Mouse (Mus musculus) megakaryocyte progenitor cell, adult 5-6 weeks (primary cell): ENCODE measurements around the gene Polr3b. TPM values are rescaled to one million over a fixed set of nuclear protein-coding genes. Genes with fewer than 3 reads are reported as not detected.

Source experiments
- ATAC-seq: replicated peaks from 2 replicates; pipeline ENCODE4 v1.8.0; 2016; ENCODE audit warnings: mild to moderate bottlenecking, moderate TSS enrichment, inconsistent platforms; ENCODE audit not compliant: poor library complexity
- total RNA-seq, 2 experiments: library from RNA; stranded (forward) in 1 of 2; stranded (reverse) in 1 of 2; fragments of 157-497, 149-512 nt in 1 of 2; fragments of 200-1000 nt in 1 of 2; gene quantifications; 2 replicates each; pipeline versions ENCODE4 v1.2.3 to v1.2.4; 2015 to 2017

The Polr3b gene
- total RNA-seq, 2 experiments from 2014 or later = 29.3 to 29.4 TPM

GRCm38 (mm10) chr10:84610324-84610723 lies 11.8 kb upstream of the Polr3b start:
- no peak for ATAC-seq

DNA sequence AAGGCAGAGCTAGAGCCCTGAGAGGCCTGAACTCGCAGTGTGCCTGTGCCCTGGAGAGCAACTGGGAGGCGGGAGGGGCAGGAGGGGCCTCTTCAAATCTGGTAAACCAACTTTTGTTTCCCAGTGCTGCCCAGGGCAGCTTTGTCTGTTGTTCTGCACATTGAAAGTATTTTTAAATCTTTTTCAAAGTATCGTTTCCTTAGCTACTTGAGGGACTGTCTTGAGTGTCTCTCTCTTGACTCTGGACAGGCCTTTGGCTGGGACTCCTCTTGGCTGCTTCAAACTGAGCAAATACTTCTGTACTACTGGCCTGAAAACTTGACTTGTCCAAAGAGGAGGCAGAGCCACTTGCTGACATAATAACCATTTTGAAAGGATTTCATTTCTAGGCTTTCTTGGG lies 11.3 kb upstream of the Polr3b start:
- ATAC-seq = no peak

- no peak for ATAC-seq
These were observed 10.4 kb upstream of the Polr3b start for GRCm38 (mm10) chr10:84611664-84612063.

DNA sequence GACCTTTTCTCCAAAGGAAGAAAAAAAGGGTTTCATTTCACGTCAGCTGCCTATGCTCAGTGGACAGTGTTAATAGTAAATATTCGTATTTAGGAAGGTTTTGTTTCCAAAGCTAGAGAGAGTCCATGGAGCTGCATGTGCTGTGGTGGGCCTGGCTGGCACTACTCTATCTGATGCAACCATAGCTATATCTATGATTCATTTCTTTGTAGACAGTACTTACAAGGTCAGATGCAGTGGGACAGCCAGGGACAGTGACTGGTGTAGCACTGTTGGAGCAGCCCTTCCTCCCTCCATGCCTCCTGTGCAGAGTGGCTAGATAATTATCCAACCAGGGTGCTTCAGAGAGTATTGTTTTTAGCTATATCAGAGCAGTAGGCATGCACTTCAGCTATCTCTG lies 9.8 kb upstream of the Polr3b start:
- no peak for ATAC-seq

DNA sequence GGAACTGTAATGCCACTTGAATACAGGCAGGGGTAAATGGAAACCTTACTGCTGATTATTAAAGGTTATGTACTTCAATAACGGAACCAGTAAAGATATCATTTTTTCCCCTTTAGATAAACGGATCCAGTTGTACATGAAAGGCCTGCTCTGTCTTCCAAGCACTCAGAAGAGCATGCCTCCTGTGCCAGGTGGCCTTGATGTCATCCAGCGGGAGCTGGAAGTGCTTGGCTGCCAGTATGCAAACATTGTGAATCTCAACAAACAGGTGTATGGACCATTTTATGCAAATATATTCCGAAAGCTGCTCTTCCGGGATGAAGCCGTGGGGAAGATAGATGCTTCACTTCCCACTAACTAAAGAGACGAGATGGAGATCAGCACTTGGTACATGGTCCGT lies 8.7 kb upstream of the Polr3b start:
- no peak for ATAC-seq

DNA sequence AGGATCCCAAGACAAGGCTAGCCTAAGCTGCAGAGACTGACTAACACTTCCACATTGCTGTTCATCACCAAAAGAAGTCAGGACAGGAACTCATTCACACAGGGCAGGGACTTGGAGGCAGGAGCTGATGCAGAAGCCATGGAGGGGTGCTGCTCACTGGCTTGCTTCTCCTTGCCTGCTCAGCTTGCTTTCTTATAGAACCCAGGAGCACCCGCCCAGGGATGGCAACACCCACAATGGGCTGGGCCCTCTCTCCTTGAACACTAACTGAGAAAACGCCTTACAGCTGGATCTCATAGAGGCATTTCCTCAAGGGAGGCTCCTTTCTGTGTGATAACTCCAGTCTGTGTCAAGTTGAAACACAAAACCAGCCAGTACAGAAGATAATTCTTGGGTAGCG lies 7.0 kb upstream of the Polr3b start:
- ATAC-seq = no peak

DNA sequence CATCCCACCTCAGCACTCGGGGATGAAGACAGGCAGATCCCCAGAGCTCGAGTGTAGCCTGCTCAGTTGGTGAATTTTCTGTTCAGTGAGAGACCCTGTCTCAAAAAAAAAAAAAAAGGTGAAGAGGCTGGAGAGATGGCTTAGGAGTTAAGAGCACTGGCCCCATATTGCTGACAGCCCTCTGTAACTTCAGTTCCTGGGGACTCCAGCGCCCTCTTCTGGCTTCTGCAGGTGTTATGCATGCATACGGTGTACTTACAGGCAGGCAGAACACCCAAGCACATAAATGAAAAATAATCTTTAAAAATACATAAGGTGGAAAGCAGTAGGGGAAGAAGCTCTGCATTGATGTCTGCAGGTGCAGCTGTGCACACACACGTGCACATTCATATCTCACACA lies 9.1 kb downstream of the Polr3b start:
- ATAC-seq = peak; percentile 88

DNA sequence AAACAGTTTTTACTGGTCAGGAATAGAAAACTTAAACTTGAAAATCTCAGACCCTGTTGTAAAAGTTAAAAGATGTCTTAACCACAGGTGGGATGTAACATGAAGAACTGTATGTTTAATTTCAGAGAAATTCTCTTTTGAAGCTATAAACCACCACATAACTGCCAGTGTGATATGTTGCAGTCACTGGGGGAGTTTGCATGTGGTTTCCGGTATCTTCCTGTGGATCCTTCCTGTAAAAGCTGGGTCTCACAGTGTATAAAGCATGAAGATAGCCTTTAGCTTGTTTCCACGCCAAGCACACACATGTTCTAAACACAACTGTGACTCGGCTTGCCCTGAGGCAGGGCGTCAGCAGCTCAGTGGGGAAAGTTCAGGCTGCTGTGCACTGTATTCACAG lies 9.9 kb downstream of the Polr3b start:
- no peak for ATAC-seq

GRCm38 (mm10) chr10:84636656-84637055 lies 14.6 kb downstream of the Polr3b start:
- ATAC-seq = no peak

DNA sequence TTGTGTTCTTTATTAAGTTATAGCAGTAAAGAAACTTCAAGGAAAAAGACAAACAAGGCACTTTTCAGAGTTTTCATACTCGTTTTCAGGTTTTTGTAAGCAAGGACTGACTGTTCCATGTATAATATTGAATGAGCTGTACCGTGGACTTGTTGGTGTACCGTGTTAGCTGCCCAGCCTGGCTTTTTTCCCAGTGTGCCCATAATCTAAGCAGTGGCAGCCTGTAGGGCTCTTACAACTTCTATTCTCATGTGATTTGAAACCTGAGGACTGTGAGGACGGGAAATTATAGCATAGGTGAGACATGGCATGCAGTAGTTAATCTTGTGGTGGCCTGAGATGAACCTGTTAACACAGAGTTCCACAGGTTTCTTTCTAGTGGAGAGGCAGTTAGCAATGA lies 16.3 kb downstream of the Polr3b start:
- no peak for ATAC-seq

- ATAC-seq = peak; percentile 95
These were observed 17.6 kb downstream of the Polr3b start for GRCm38 (mm10) chr10:84639525-84640287.

- ATAC-seq = no peak
These were observed 18.8 kb downstream of the Polr3b start for GRCm38 (mm10) chr10:84640861-84641260.

DNA sequence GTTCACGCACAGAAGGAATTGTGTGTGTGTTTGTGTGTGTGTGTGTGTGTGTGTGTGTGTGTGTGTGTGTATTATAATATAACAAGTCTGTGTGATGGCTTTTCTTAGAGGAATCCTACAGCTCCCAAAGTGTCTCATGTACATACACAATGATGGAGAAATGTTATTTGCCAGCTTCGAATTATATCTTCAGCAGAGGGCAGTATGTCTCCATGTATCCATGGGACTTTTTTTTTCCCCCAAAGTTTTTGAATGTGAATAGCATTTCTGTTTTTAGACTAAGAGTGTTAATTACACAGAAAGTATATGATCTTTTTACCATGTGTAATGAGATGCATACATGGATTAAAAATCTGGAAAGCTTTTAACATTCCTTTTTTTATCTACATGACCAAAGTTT lies 19.5 kb downstream of the Polr3b start:
- no peak for ATAC-seq

DNA sequence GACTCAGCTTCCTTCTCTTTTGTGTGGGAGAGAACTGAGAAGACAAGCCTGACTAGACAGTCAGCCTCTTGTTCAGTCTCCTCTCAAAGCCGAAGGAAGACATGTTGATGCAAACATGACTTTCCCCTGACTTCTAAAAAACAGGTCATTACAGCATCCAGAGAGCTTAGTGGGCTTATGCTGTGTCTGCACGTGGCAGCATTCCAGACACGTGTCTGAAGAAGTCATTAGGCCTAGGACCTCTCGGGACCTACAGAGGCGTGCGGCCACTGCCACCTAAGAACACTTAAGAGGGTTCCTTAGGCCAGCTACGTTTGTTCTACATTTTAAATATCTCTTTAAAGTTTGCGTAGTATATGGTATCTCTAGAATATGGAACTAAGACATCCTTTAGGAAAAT lies 23.8 kb downstream of the Polr3b start:
- no peak for ATAC-seq

DNA sequence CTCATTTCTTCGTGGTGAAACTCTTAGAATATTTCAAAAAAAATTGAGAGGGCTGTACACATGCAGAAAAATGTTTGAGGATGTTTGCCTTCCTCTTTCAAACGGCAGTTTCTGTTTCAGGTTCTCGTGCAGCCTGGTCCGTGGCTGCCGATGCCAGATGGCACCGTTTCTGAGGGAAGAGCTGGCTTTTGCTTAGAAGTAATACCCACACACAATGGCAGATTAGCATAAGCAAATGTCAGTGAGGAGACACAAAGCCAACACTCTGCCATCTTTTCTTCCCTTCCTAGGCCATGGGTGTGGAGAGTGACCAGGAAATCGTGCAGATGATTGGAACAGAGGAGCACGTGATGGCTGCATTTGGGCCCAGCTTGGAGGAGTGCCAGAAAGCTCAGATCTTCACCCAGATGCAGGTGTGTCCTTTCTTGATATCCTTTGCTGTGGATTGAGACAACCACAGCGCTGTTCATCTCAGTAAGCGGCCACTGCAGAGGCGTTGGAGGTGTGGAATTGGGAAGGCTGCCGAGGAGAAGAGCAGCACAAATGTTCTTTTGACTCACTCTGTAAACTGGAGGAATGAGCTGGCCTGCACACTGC lies 24.5 kb downstream of the Polr3b start:
- ATAC-seq = peak; percentile 65

- peak; percentile 10; the same call in 1 of the 2 replicates for ATAC-seq
These were observed 25.2 kb downstream of the Polr3b start for GRCm38 (mm10) chr10:84647264-84647663.

DNA sequence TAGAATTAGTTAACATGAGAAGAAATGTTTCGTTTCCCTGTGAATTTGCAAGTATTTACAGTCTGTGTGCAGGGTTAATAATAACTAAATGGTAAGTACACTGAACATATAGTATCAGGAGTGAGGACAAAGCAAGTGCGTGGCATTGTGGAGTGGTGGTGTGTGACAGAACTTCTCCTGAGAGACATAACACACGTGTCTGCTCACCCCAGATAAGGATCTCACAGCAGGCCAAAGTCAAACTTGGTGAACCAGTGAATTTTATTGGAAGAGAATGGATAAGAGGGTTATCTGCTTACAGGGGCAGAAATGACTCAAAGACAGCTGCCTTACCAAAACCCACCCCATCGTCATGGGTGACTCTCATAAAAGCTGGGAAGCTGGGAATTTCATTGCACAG lies 26.8 kb downstream of the Polr3b start:
- ATAC-seq = no peak

DNA sequence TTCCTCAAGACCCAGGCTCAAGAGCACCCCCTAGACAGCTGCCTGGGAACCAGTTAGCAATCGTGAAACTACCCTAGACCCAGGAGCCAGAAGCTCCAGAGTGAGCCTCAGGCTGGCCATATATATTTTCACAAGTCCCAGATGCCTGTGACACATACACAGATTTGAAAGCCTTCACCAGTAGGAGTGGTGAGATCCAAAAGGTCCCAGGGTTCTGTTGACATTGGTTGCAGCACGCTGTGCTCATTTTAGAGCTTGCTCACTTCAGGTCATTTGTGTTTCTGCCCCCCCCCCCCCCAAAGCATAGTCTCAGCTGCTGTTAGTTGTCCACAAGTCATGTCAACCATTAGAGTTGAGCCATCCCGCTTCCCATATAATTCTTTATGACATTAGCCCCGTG lies 31.9 kb downstream of the Polr3b start:
- no peak for ATAC-seq

DNA sequence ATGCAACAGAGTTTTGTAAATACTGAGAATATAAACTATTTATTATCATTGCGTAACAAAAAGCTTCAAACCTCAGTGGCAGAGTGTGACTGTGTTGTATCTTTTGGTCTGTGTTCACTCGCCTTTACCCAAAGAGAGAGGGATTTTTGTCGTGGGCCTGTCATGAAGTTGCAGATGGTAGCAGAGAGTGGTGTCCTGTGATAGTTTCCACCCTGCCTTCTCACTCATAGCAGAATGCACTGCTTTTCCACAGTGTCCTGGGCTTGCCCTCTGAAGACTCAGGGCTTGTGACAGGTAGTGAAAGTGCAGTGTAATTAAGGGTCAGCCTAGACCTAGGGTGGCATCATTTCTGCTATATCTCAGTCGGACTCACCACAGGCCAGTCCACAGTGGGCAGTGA lies 32.6 kb downstream of the Polr3b start:
- no peak for ATAC-seq

DNA sequence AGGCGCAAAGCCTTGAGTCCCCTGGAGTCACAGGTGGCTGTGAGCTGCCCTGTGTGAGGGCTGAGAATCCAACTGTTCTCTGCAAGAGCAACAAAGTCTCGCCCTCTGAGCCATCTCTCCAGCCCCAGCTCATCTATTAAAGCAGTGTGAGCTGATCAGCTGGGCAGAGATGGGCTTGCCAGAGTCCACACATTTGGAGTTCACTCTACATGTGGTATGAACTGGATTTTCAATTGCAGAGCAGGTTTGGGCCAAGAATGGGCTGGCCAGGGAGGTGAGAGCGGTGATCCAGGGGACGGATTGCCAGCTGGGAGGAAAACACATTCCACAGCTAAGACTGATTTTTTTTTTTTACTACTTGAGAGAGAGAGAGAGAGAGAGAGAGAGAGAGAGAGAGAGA lies 34.5 kb downstream of the Polr3b start:
- ATAC-seq = no peak

DNA sequence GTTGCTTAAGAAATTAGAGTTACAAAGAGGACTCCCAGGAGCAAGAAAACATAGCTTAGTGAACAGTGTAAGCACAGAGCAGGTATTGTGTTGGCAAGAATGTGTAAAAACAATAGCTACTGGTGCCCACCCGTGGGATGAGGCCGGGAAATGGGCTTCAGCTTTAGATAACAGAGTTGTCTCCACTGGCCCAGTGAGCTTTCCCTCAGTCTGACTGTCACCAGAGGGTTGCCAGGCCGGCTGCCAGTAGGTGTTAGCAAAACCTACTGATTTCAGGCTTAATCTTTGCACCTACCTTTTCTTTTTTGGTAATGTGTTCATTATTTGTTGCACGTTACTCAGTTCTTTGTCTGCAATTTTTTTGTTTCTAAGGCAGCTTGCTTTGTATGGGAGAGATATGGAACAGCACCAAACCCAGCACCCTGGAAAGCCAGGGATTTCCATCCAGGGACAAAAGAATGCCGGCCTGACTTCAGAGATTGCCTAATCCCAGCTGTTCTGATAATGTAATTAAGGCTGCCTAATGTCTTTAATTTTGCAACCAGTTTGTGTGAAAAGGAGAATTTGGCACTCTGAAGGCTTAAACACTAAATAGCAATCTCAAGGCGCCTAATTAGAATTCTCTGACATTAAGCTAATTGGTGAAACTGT lies 35.5 kb downstream of the Polr3b start:
- ATAC-seq = no peak
